Mouse (Mus musculus): ENCODE data around the gene Urb1. TPM values are rescaled to one million over a fixed set of nuclear protein-coding genes. Genes with fewer than 3 reads are reported as not detected.
A peak's percentile ranks its signal among the peaks of the same experiment; 100 is the strongest.

Gene Urb1
- polyA plus RNA-seq (2014; fragmentation: Nextera tagmentation; extraction: Ambion mirVana) = 13.1 and 15.4 TPM in 2 replicates

DNA sequence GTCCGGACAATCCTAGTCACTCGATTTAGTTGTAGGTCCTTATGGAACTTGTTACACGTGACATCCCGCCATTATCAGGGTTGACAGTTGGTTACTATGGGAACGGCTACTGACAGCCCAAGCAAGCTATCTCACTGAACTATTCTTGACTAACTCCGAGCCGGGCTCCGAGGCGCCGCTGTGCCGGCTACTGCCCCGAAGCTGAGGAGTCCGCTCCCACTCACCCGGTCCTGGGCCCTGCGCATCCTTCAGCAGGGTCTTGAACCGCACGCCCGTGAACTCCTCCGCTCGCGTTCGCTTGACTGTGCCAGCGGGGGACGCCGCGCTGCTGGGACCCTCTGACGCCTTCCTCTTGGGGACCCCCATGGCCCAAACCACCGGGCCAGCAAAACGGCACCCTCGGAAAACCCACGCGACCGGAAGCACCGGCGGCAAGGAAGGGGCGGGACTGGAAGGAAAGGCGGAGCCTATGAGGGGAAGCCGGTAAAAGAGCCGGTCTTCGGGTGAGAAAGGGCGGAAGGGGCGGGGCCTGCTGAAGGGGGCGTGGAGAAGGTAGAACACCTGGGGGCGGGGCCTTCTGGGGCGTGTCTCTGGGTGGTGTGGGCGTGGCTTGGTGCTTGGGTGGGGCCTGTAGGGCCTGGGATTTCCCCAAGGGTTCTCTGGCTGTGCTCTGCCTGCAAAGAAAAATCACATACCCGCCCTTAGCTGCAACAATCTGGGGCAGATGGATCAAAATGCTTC lies at the start of gene Urb1:
TSS of gene Urb1 (minus strand) at position 439 of the 741 bp plus-strand sequence.
- DNase-seq (ENCODE audit: low spot score) (peak; percentile 99), ATAC-seq (replicated peaks; ENCODE audit: insufficient number of reproducible peaks, low FRiP score, low TSS enrichment, low read depth) (peak; percentile 88)
- under 1% methylated on average over 47 of the region's 47 CpGs for WGBS
- Histone ChIP-seq H3K9ac (replicated peaks; ENCODE audit: low read length) (peak within 1 kb of the TSS; percentile 56), H3K27ac (replicated peaks; ENCODE audit: low read depth, low read length) (0 out of 2 replicates have a peak within 1 kb of the TSS, but pooled peaks have one; percentile 43), H3K9me3 (replicated peaks; ENCODE audit: control insufficient read depth, low read length) (no peaks in the 10 kb centered on the region), H3K27me3 (ENCODE audit: control insufficient read depth, insufficient read depth, low read length) (no peaks in the 10 kb centered on the region), H3K4me2 (ENCODE audit: low read depth, low read length) (peak within 1 kb of the TSS; percentile 63), H3K4me3 (ENCODE audit: low read depth, low read length) (peak within 1 kb of the TSS; percentile 63), H3K4me1 (ENCODE audit: control insufficient read depth, insufficient read depth, low read length) (no peaks in the 10 kb centered on the region), H3K36me3 (replicated peaks; ENCODE audit: control insufficient read depth, insufficient read depth, low read depth, low read length) (no peaks in the 10 kb centered on the region)

DNA sequence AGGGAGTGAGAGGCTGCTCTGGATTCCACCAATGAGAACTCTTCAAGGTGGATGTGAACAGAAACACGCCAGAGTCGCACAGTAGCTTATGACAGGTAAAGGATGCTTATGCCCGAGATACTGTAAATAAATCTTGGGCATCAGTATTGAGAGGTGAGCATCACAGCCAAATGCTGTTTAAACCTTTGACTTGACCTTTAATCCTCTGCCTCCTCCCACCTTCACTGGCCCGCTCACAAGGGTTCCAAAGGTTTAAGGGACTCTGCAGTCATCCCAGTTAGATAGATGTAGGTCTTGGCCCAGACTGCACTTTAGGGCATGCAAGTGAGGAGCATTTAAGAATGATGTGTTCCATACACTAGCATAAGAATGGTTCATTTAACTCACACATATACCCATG lies 48.0 kb upstream of the Urb1 start:
- no peaks in the 10 kb centered on the region for H3K27me3 ChIP-seq (ENCODE audit: control insufficient read depth, insufficient read depth, low read length)
- no peak for ATAC-seq (replicated peaks; ENCODE audit: insufficient number of reproducible peaks, low FRiP score, low TSS enrichment, low read depth)
- no peak overlapping the region for H3K4me2 ChIP-seq (ENCODE audit: low read depth, low read length)
- H3K27ac ChIP-seq (replicated peaks; ENCODE audit: low read depth, low read length) = no peak overlapping the region
- H3K9me3 ChIP-seq (replicated peaks; ENCODE audit: control insufficient read depth, low read length) = no peaks in the 10 kb centered on the region
- WGBS = 77% methylated on average over 4 of the region's 4 CpGs
- no peaks in the 10 kb centered on the region for H3K36me3 ChIP-seq (replicated peaks; ENCODE audit: control insufficient read depth, insufficient read depth, low read depth, low read length)
- DNase-seq (ENCODE audit: low spot score) = no peak
- H3K4me3 ChIP-seq (ENCODE audit: low read depth, low read length) = no peak overlapping the region
- H3K9ac ChIP-seq (replicated peaks; ENCODE audit: low read length) = no peak overlapping the region
- H3K4me1 ChIP-seq (ENCODE audit: control insufficient read depth, insufficient read depth, low read length) = no peaks in the 10 kb centered on the region

DNA sequence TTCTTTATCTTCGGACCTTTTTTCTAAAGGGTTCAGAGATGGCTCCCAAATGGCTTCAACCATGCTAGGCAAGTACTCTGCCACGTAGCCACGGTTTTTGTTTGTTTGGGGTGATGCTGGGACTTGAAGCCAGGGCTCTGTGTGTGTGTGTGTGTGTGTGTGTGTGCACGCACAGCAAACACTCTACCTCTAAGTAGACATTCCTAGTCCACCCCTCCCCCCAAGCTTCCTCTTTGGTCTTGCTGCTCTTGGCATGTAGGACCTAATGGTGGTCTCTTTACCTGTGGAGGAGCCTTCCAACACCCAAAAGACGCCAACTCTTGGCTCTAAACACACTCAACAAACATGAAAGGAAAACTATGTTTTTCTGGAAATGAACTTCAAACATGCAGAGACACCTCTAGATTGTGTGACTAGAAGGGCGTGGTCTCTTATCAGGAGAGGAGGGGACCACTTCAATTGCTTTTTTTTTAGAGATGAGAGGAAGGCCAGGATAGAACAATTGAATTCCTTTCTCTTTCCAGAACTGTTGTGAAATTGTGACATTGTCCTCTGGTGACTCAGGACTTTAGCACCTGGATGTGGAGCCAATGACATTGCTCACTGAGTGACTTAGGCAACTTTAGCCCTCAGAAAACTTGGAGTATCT lies 46.5 kb upstream of the Urb1 start:
- ATAC-seq (replicated peaks; ENCODE audit: insufficient number of reproducible peaks, low FRiP score, low TSS enrichment, low read depth) = no peak
- 94% methylated on average over 6 of the region's 6 CpGs for WGBS
- no peak for DNase-seq (ENCODE audit: low spot score)
- Histone ChIP-seq H3K4me1 (ENCODE audit: control insufficient read depth, insufficient read depth, low read length) (no peaks in the 10 kb centered on the region; the same call in 1 of the 2 replicates), H3K4me2 (ENCODE audit: low read depth, low read length) (no peak overlapping the region), H3K4me3 (ENCODE audit: low read depth, low read length) (no peak overlapping the region), H3K9ac (replicated peaks; ENCODE audit: low read length) (no peak overlapping the region), H3K36me3 (replicated peaks; ENCODE audit: control insufficient read depth, insufficient read depth, low read depth, low read length) (no peaks in the 10 kb centered on the region), H3K27me3 (ENCODE audit: control insufficient read depth, insufficient read depth, low read length) (no peaks in the 10 kb centered on the region), H3K9me3 (replicated peaks; ENCODE audit: control insufficient read depth, low read length) (no peaks in the 10 kb centered on the region), H3K27ac (replicated peaks; ENCODE audit: low read depth, low read length) (no peak overlapping the region)

DNA sequence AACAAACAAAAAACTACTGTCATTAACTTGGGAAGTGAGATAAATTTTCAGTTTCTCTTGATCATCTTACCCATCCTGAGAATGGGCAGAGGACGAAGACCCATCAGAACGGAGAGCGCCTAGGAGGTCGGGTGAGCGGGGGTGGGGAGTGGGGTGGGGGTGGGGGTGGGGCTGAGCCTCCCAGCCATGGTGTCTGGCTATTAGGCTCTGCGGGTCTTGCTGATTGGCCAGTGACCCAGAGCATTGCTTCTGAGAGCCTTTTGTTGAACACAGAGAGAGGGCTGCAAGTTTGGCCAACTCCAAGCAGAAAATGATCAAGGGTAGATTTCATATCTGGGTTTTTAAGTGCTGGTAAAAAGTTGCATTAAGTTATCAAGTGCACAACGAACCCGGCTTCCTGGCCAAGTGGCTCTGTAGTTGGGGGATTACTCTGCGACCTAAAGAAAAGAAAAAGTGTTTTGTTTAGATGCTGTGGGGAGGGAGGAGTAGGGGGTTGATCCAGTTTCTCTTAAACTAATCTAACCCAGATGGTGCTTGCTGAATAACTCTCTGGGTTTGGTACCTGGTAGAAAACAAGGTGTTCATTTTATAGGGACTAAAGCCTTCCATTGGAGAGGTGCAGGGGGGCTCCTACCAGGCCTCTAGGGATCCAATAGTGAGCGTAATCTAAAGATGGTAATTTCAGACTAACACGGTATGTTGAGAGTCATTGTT lies 41.6 kb upstream of the Urb1 start:
- WGBS = 33% methylated on average over 11 of the region's 11 CpGs
- DNase-seq (ENCODE audit: low spot score) = peak; percentile 60
- Histone ChIP-seq H3K27ac (replicated peaks; ENCODE audit: low read depth, low read length) (no peak overlapping the region), H3K36me3 (replicated peaks; ENCODE audit: control insufficient read depth, insufficient read depth, low read depth, low read length) (no peaks in the 10 kb centered on the region), H3K9ac (replicated peaks; ENCODE audit: low read length) (no peak overlapping the region), H3K9me3 (replicated peaks; ENCODE audit: control insufficient read depth, low read length) (no peaks in the 10 kb centered on the region), H3K4me3 (ENCODE audit: low read depth, low read length) (no peak overlapping the region), H3K4me2 (ENCODE audit: low read depth, low read length) (no peak overlapping the region), H3K27me3 (ENCODE audit: control insufficient read depth, insufficient read depth, low read length) (no peaks in the 10 kb centered on the region), H3K4me1 (ENCODE audit: control insufficient read depth, insufficient read depth, low read length) (no peaks in the 10 kb centered on the region; the same call in 1 of the 2 replicates)
- no peak for ATAC-seq (replicated peaks; ENCODE audit: insufficient number of reproducible peaks, low FRiP score, low TSS enrichment, low read depth)

DNA sequence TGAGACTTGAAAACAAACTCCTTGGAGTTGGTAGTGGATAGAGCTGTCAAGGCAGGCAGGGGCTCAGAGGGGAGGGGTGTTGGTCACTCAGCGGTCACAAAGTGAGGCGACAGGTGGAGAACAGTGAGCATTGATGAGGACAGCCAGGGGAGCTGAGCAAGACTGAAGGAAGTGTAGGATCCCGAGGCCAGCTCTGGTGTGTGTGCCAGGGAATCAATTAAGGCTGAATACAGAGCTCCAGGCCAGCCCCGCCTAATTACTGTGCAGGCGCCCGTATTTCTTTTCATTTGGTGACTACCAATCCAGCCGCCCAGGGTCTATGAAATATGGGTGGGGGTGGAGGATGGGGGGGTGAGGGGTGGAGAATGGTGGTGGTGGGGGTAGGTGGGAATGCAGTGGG lies 40.7 kb upstream of the Urb1 start:
- 64% methylated on average over 7 of the region's 7 CpGs for WGBS
- DNase-seq (ENCODE audit: low spot score) (no peak), ATAC-seq (replicated peaks; ENCODE audit: insufficient number of reproducible peaks, low FRiP score, low TSS enrichment, low read depth) (no peak)
- H3K9ac ChIP-seq (replicated peaks; ENCODE audit: low read length) = no peak overlapping the region
- H3K9me3 ChIP-seq (replicated peaks; ENCODE audit: control insufficient read depth, low read length) = no peaks in the 10 kb centered on the region
- H3K36me3 ChIP-seq (replicated peaks; ENCODE audit: control insufficient read depth, insufficient read depth, low read depth, low read length) = no peaks in the 10 kb centered on the region
- no peak overlapping the region for H3K4me2 ChIP-seq (ENCODE audit: low read depth, low read length)
- no peak overlapping the region for H3K27ac ChIP-seq (replicated peaks; ENCODE audit: low read depth, low read length)
- no peak overlapping the region for H3K4me3 ChIP-seq (ENCODE audit: low read depth, low read length)
- H3K4me1 ChIP-seq (ENCODE audit: control insufficient read depth, insufficient read depth, low read length) = no peaks in the 10 kb centered on the region; the same call in 1 of the 2 replicates
- no peaks in the 10 kb centered on the region for H3K27me3 ChIP-seq (ENCODE audit: control insufficient read depth, insufficient read depth, low read length)

DNA sequence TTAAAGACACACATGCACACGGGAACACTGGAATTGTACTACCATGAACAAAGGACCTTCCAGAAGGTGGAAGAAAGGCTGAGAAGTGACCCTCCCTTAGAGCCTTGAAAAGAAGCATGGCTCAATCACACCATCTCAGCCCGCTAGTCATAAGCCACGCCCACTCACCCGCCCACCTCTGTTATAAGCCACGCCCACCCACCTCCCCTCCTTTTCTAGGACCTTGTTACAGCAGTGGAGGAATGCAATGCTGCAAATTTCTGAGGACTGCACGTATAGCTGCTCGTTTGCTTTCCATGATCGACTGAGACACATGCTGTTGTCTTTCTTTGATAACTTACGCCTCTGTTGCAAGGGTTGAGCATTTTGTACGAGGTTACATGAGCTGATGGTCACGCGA lies 39.0 kb upstream of the Urb1 start:
- H3K4me3 ChIP-seq (ENCODE audit: low read depth, low read length) = no peak overlapping the region
- DNase-seq (ENCODE audit: low spot score) = peak; percentile 65
- no peaks in the 10 kb centered on the region for H3K36me3 ChIP-seq (replicated peaks; ENCODE audit: control insufficient read depth, insufficient read depth, low read depth, low read length)
- H3K27me3 ChIP-seq (ENCODE audit: control insufficient read depth, insufficient read depth, low read length) = no peaks in the 10 kb centered on the region
- 0 out of 2 replicates have a peak, but pooled peaks have one; percentile 20 for ATAC-seq (replicated peaks; ENCODE audit: insufficient number of reproducible peaks, low FRiP score, low TSS enrichment, low read depth)
- no peak overlapping the region for H3K27ac ChIP-seq (replicated peaks; ENCODE audit: low read depth, low read length)
- H3K4me2 ChIP-seq (ENCODE audit: low read depth, low read length) = no peak overlapping the region
- H3K9me3 ChIP-seq (replicated peaks; ENCODE audit: control insufficient read depth, low read length) = no peaks in the 10 kb centered on the region
- no peaks in the 10 kb centered on the region; the same call in 1 of the 2 replicates for H3K4me1 ChIP-seq (ENCODE audit: control insufficient read depth, insufficient read depth, low read length)
- WGBS = 54% methylated on average over 12 of the region's 12 CpGs
- H3K9ac ChIP-seq (replicated peaks; ENCODE audit: low read length) = no peak overlapping the region

DNA sequence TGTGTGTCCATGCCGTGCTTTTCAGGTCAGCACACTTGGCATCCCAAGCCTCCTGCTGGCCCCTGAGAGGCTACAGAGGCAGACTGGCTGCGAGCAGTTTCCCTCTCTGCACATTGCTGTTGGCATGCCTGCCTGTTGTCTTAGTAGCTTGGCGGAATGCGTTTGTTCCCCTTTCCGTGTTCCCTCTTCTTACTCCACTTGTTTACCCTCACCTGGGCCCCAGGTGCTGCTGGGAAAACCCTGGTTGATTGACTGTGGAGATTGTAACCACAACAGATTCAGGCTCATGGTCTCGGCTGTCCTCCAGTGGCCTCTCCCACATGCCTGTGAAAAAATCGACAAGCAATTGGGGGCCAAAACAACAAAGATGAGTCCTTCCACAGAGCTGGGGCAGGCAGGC lies 38.5 kb upstream of the Urb1 start:
- Histone ChIP-seq H3K9ac (replicated peaks; ENCODE audit: low read length) (no peak overlapping the region), H3K27ac (replicated peaks; ENCODE audit: low read depth, low read length) (no peak overlapping the region), H3K9me3 (replicated peaks; ENCODE audit: control insufficient read depth, low read length) (no peaks in the 10 kb centered on the region), H3K4me1 (ENCODE audit: control insufficient read depth, insufficient read depth, low read length) (no peaks in the 10 kb centered on the region; the same call in 1 of the 2 replicates), H3K4me3 (ENCODE audit: low read depth, low read length) (no peak overlapping the region), H3K4me2 (ENCODE audit: low read depth, low read length) (no peak overlapping the region), H3K36me3 (replicated peaks; ENCODE audit: control insufficient read depth, insufficient read depth, low read depth, low read length) (no peaks in the 10 kb centered on the region), H3K27me3 (ENCODE audit: control insufficient read depth, insufficient read depth, low read length) (no peaks in the 10 kb centered on the region)
- ATAC-seq (replicated peaks; ENCODE audit: insufficient number of reproducible peaks, low FRiP score, low TSS enrichment, low read depth) = no peak
- 79% methylated on average over 7 of the region's 7 CpGs for WGBS
- DNase-seq (ENCODE audit: low spot score) = no peak
